Mouse (Mus musculus): ENCODE measurements at regions not wholly inside any gene's neighbourhood (a gene's known extent, or its start where the extent isn't known, plus 50 kb on each side); places are given as distances from the start of the nearest gene placed in this dataset.

DNA sequence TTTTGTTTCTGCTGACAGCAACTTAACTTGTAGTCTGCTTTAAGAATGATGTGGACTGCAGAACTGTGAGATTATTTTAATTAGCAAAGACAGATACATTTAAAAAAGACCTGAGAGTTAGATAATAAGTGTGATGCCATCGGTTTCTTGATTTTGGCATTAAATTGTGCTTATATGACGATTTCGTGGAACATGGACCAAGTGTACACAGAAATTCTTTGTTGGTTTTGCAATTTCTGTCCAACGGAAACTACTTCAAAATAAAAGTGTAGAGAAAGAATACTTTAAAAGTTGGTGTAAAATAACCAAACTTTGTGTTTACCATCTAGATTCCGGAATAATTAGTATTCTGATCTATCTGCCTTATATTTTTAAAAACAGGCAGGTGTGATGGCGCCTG lies 81.4 kb upstream of the Pik3r1 start:
- H3K9me3 ChIP-seq (ENCODE audit: low read length), result no peaks in the 10 kb centered on the region
- no peaks in the 10 kb centered on the region for H3K27me3 ChIP-seq (ENCODE audit: insufficient read depth, low read length)
- TF ChIP-seq NANOG (IDR thresholded peaks at IDR 0.05; ENCODE audit: borderline replicate concordance, low read length) (no peak), CTCF (conservative IDR thresholded peaks at IDR 0.05; ENCODE audit: low read length) (no peak), POU5F1 (IDR thresholded peaks at IDR 0.05; ENCODE audit: borderline replicate concordance, low read length) (no peak)
- no peaks in the 10 kb centered on the region for H3K36me3 ChIP-seq (ENCODE audit: insufficient read depth, low read length)
- no peaks in the 10 kb centered on the region for H3K4me1 ChIP-seq (replicated peaks; ENCODE audit: low read depth, low read length)
- H3K4me3 ChIP-seq (replicated peaks; ENCODE audit: low read length), result no peak overlapping the region

DNA sequence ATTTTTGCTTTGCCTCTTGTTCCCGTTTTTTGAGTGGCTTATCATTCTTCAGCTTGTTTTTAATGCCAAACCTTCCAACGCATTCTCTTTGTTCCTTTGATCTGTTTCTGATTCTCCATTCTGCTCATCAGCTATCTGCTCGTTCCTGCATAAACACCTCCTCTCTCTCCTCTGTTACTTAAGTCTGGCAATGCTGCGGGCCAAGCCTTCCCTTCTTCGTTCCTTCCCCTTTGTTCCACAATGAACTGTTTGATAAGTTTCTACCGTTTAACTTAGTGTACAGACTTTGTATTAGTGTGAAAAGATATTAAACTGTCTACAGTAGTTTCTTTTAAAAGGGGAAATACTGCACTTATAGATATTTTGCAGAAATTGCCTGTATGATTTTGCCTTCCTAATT lies 83.3 kb upstream of the Pik3r1 start:
- H3K4me3 ChIP-seq (replicated peaks; ENCODE audit: low read length), result no peak overlapping the region
- no peaks in the 10 kb centered on the region for H3K36me3 ChIP-seq (ENCODE audit: insufficient read depth, low read length)
- no peaks in the 10 kb centered on the region for H3K4me1 ChIP-seq (replicated peaks; ENCODE audit: low read depth, low read length)
- H3K9me3 ChIP-seq (ENCODE audit: low read length), result peaks cover 9% of the 10 kb centered on the region
- TF ChIP-seq POU5F1 (IDR thresholded peaks at IDR 0.05; ENCODE audit: borderline replicate concordance, low read length) (no peak), NANOG (IDR thresholded peaks at IDR 0.05; ENCODE audit: borderline replicate concordance, low read length) (no peak), CTCF (conservative IDR thresholded peaks at IDR 0.05; ENCODE audit: low read length) (no peak)
- H3K27me3 ChIP-seq (ENCODE audit: insufficient read depth, low read length), result no peaks in the 10 kb centered on the region

DNA sequence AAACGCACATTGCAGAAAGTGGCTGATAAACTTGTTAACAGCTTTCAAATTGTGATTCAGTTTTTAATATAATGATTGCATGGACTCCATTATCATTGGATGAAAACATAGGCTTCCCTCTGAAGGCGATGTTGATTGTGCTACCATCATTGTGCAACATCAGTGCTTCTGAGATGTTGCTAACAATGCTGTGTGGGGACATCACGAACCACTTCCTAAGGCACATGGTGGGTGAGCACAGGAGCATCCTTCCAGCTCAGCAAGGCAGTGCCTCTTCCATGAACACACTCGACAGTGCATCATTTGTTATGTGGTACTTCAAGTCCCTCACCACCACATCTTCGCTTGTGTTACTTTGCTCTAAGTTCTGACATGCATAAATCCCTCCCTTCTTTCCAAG lies 84.9 kb upstream of the Pik3r1 start:
- Histone ChIP-seq H3K36me3 (ENCODE audit: insufficient read depth, low read length) (no peaks in the 10 kb centered on the region), H3K4me1 (replicated peaks; ENCODE audit: low read depth, low read length) (no peaks in the 10 kb centered on the region), H3K9me3 (ENCODE audit: low read length) (peaks cover 20% of the 10 kb centered on the region), H3K27me3 (ENCODE audit: insufficient read depth, low read length) (no peaks in the 10 kb centered on the region), H3K4me3 (replicated peaks; ENCODE audit: low read length) (no peak overlapping the region)
- TF ChIP-seq POU5F1 (IDR thresholded peaks at IDR 0.05; ENCODE audit: borderline replicate concordance, low read length) (no peak), CTCF (conservative IDR thresholded peaks at IDR 0.05; ENCODE audit: low read length) (no peak), NANOG (IDR thresholded peaks at IDR 0.05; ENCODE audit: borderline replicate concordance, low read length) (no peak)

DNA sequence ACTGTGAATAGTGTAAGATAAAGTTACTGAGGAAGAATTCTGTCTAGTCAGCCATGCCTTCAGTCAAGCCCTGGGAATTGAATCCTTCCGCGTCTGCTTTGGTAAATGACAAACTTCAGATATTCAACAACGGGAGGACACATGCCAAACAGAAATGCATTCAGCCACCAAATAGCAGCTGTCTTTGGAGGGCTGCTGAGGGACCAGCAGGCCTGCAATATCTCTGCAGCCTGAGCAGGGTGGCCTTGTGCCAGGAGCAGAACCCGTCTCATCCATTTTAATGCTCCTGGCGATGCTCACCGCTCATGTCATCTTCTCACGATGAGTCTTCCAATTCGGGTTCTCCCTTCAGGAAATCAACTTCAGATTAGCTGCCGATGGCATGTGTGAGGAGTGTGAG lies 87.1 kb upstream of the Pik3r1 start:
- H3K27me3 ChIP-seq (ENCODE audit: insufficient read depth, low read length), result no peaks in the 10 kb centered on the region
- no peaks in the 10 kb centered on the region for H3K36me3 ChIP-seq (ENCODE audit: insufficient read depth, low read length)
- no peaks in the 10 kb centered on the region for H3K4me1 ChIP-seq (replicated peaks; ENCODE audit: low read depth, low read length)
- H3K4me3 ChIP-seq (replicated peaks; ENCODE audit: low read length), result no peak overlapping the region
- no peak for TF ChIP-seq CTCF (conservative IDR thresholded peaks at IDR 0.05; ENCODE audit: low read length)
- H3K9me3 ChIP-seq (ENCODE audit: low read length), result peaks cover 41% of the 10 kb centered on the region

DNA sequence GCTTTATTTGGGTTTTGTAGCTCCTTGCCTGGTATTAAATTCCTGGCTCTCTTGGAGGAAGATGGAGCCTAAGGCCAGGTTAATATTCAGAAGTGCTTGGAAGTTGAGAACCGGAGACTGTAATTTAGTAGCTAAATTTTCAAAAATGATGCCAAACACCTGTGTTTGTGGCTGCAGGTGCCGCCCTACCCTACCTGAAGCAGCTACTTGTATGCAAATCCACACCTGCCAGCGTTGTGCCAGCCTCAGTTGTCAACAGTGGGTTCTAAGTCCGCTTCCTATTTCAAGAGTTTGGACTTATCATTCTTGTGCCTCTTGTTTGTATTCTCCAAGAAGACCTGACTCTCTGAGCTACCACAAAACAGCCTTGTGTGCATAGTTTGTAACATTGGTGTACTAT lies 92.7 kb upstream of the Pik3r1 start:
- no peaks in the 10 kb centered on the region for H3K4me1 ChIP-seq (replicated peaks; ENCODE audit: low read depth, low read length)
- H3K9me3 ChIP-seq (ENCODE audit: low read length), result peaks cover 43% of the 10 kb centered on the region
- TF ChIP-seq NANOG (IDR thresholded peaks at IDR 0.05; ENCODE audit: borderline replicate concordance, low read length) (no peak), CTCF (conservative IDR thresholded peaks at IDR 0.05; ENCODE audit: low read length) (no peak), POU5F1 (IDR thresholded peaks at IDR 0.05; ENCODE audit: borderline replicate concordance, low read length) (no peak)
- H3K36me3 ChIP-seq (ENCODE audit: insufficient read depth, low read length), result no peaks in the 10 kb centered on the region
- H3K27me3 ChIP-seq (ENCODE audit: insufficient read depth, low read length), result no peaks in the 10 kb centered on the region
- no peak overlapping the region for H3K4me3 ChIP-seq (replicated peaks; ENCODE audit: low read length)

DNA sequence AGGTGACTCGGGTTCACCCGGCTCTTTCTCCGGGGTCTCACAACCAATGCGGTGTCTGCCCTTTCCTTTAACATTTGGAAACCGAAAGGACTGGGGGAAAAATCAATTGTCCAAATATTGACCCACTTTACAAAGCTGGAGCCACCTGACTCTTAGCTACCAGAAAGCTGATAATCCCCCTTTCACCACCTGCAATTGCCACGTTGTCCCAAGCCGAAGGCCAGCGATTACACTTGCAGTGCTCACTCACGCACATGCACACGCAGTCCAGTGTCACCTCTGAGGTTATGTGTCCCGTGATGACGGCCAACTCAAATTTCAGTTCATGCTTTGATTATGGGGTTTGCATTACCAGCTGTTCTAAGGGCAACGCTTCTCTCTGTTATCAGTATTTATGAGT lies 94.0 kb upstream of the Pik3r1 start:
- Histone ChIP-seq H3K4me3 (replicated peaks; ENCODE audit: low read length) (no peak overlapping the region), H3K9me3 (ENCODE audit: low read length) (peaks cover 39% of the 10 kb centered on the region), H3K36me3 (ENCODE audit: insufficient read depth, low read length) (no peaks in the 10 kb centered on the region), H3K4me1 (replicated peaks; ENCODE audit: low read depth, low read length) (no peaks in the 10 kb centered on the region), H3K27me3 (ENCODE audit: insufficient read depth, low read length) (no peaks in the 10 kb centered on the region)
- no peak for TF ChIP-seq CTCF (conservative IDR thresholded peaks at IDR 0.05; ENCODE audit: low read length)
- TF ChIP-seq NANOG (IDR thresholded peaks at IDR 0.05; ENCODE audit: borderline replicate concordance, low read length), result no peak
- no peak for TF ChIP-seq POU5F1 (IDR thresholded peaks at IDR 0.05; ENCODE audit: borderline replicate concordance, low read length)

DNA sequence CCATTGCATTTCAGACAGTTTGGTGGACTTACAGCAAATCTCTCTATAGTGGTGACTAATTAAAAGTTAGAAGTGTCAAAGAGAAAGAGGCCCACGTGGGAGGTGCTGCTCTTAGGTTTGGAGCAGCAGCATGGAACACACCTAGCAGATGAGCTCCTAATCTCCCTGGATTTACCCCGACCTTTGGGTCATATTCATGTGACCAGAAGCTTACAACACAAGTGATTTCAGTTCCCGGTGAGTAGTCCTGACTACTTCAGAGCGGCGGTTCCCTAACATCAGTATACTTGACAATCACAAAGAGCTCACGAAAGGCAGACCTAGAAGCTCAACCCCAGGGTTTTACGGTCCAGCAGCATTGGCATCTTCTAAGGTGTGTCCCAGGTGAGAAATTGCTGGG lies 95.0 kb upstream of the Pik3r1 start:
- Histone ChIP-seq H3K36me3 (ENCODE audit: insufficient read depth, low read length) (no peaks in the 10 kb centered on the region), H3K27me3 (ENCODE audit: insufficient read depth, low read length) (no peaks in the 10 kb centered on the region), H3K4me3 (replicated peaks; ENCODE audit: low read length) (no peak overlapping the region), H3K9me3 (ENCODE audit: low read length) (peaks cover 29% of the 10 kb centered on the region), H3K4me1 (replicated peaks; ENCODE audit: low read depth, low read length) (no peaks in the 10 kb centered on the region)
- TF ChIP-seq CTCF (conservative IDR thresholded peaks at IDR 0.05; ENCODE audit: low read length) (no peak), POU5F1 (IDR thresholded peaks at IDR 0.05; ENCODE audit: borderline replicate concordance, low read length) (no peak), NANOG (IDR thresholded peaks at IDR 0.05; ENCODE audit: borderline replicate concordance, low read length) (no peak)

DNA sequence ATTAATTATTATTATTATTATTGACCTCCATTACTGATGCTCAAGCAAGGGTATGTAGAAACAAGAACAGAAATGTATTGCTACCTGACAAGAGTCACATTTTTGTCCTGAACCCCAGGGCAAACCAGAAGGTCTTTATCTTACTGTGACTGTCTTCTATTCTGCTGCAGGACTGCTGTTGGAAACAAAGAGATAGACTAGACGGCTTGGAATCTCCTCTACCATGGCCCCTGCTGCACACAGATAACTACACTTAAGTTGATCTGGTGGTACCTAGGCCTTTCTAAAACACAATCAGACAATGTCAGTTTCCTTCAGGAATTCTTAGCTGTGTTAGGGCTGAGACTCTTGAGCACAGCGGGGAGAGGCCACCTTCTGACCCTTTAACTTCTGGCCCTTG lies 95.6 kb upstream of the Pik3r1 start:
- Histone ChIP-seq H3K4me3 (replicated peaks; ENCODE audit: low read length) (no peak overlapping the region), H3K27me3 (ENCODE audit: insufficient read depth, low read length) (no peaks in the 10 kb centered on the region), H3K36me3 (ENCODE audit: insufficient read depth, low read length) (no peaks in the 10 kb centered on the region), H3K4me1 (replicated peaks; ENCODE audit: low read depth, low read length) (no peaks in the 10 kb centered on the region), H3K9me3 (ENCODE audit: low read length) (peaks cover 23% of the 10 kb centered on the region)
- TF ChIP-seq CTCF (conservative IDR thresholded peaks at IDR 0.05; ENCODE audit: low read length), result no peak
- no peak for TF ChIP-seq NANOG (IDR thresholded peaks at IDR 0.05; ENCODE audit: borderline replicate concordance, low read length)
- TF ChIP-seq POU5F1 (IDR thresholded peaks at IDR 0.05; ENCODE audit: borderline replicate concordance, low read length), result no peak

DNA sequence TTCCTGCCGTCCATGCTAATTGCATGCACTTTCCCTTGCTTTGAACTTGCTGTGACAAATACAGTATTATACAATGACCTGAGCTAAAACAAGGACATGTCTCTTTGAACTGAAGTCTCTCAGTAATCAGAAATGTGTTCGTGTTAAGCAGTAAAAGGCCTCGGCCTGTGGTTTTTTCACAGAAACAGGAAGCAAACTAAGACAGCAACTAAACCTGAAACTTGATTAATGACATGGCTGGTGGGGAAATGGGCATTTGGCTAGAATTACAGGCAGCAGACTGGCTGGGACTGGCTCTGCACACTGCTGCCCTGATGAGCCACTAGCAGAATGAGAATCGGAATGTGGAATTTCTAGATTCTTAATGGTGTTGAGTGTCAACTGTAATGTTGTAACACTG lies 98.8 kb upstream of the Pik3r1 start:
- Histone ChIP-seq H3K27me3 (ENCODE audit: insufficient read depth, low read length) (no peaks in the 10 kb centered on the region), H3K4me1 (replicated peaks; ENCODE audit: low read depth, low read length) (no peaks in the 10 kb centered on the region)
- TF ChIP-seq POU5F1 (IDR thresholded peaks at IDR 0.05; ENCODE audit: borderline replicate concordance, low read length) (no peak), NANOG (IDR thresholded peaks at IDR 0.05; ENCODE audit: borderline replicate concordance, low read length) (no peak), CTCF (conservative IDR thresholded peaks at IDR 0.05; ENCODE audit: low read length) (no peak)

More for the DNA sequence above, 98.8 kb upstream of the Pik3r1 start:
- Histone ChIP-seq H3K36me3 (ENCODE audit: insufficient read depth, low read length) (no peaks in the 10 kb centered on the region), H3K4me3 (replicated peaks; ENCODE audit: low read length) (no peak overlapping the region), H3K9me3 (ENCODE audit: low read length) (no peaks in the 10 kb centered on the region)

Data from E14TG2a.4 (cell line).